Mouse (Mus musculus): ENCODE measurements around the gene B3galt1. TPM values are rescaled to one million over a fixed set of nuclear protein-coding genes. Genes with fewer than 3 reads are reported as not detected.

B3galt1 gene
- polyA plus RNA-seq, 1 experiment from 2014 or later, result 12.8 TPM

GRCm38 (mm10) chr2:68143292-68143691, 577.6 kb downstream of the B3galt1 start:
- WGBS, result 77% methylated on average over 2 of the region's 2 CpGs
- H3K9me3 ChIP-seq, result 0 out of 2 replicates have a peak, but pooled peaks cover 4% of the 10 kb centered on the region

DNA sequence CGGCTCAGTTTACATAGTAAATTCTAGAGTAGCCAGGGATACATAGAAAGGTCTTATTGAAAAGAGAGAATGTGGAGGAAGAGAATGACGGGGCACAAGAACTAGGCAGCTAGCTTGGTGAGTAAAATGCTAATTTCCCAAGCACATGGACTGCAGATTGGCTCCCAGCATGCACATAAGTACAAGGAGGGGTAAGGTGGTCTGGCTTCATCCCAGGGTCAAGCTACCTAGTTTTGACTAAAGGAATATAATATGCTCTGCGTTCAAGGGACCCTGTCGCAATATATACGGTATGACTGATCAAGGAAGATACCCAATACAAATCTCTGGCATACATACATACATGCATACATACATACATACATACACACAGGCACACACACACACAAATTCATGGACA, 594.1 kb downstream of the B3galt1 start:
- H3K9me3 ChIP-seq, result no peaks in the 10 kb centered on the region
- H3K27ac ChIP-seq, result no peak overlapping the region
- H3K27me3 ChIP-seq (ENCODE audit: insufficient read depth, poor library complexity, severe bottlenecking), result no peaks in the 10 kb centered on the region
- H3K36me3 ChIP-seq, result no peaks in the 10 kb centered on the region
- DNase-seq (ENCODE audit: low spot score), result no peak
- no peak overlapping the region for H3K4me3 ChIP-seq
- no peaks in the 10 kb centered on the region for H3K4me1 ChIP-seq (replicated peaks)
- whole genome bisulfite sequencing, result 86% methylated on average over 5 of the region's 5 CpGs

More at GRCm38 (mm10) chr2:68143292-68143691, 577.6 kb downstream of the B3galt1 start:
- Histone ChIP-seq H3K36me3 (no peaks in the 10 kb centered on the region), H3K4me3 (no peak overlapping the region), H3K27ac (no peak overlapping the region), H3K4me1 (replicated peaks) (0 out of 2 replicates have a peak, but pooled peaks cover 5% of the 10 kb centered on the region), H3K27me3 (ENCODE audit: insufficient read depth, poor library complexity, severe bottlenecking) (no peaks in the 10 kb centered on the region)
- no peak for DNase-seq (ENCODE audit: low spot score)

GRCm38 (mm10) chr2:68160566-68160965, 594.9 kb downstream of the B3galt1 start:
- WGBS, result 93% methylated on average over 2 of the region's 2 CpGs
- H3K9me3 ChIP-seq, result no peaks in the 10 kb centered on the region
- no peak for DNase-seq (ENCODE audit: low spot score)
- H3K4me1 ChIP-seq (replicated peaks), result no peaks in the 10 kb centered on the region
- H3K27ac ChIP-seq, result no peak overlapping the region
- H3K36me3 ChIP-seq, result no peaks in the 10 kb centered on the region
- H3K27me3 ChIP-seq (ENCODE audit: insufficient read depth, poor library complexity, severe bottlenecking), result no peaks in the 10 kb centered on the region
- H3K4me3 ChIP-seq, result no peak overlapping the region

DNA sequence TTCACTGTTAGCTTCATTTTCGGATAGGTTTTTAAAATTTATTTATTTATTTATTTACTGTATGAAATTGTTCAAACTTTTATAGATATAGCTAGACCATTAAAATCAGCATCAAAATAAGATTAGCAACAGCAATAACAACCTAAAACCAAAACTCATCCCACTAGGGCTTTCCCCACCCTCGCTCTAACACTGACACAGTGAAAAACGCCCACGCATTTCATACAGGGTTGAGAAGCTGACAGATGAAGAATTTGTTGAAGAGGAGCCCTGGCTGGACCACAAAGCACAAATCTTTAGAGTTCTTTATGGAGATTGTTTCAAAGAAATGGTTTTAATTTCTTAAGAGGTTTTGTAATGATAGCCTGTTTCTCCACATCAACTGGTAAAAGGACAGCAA, 596.3 kb downstream of the B3galt1 start:
- Histone ChIP-seq H3K9me3 (no peaks in the 10 kb centered on the region), H3K27me3 (ENCODE audit: insufficient read depth, poor library complexity, severe bottlenecking) (no peaks in the 10 kb centered on the region), H3K4me3 (no peak overlapping the region), H3K4me1 (replicated peaks) (no peaks in the 10 kb centered on the region), H3K36me3 (no peaks in the 10 kb centered on the region), H3K27ac (no peak overlapping the region)
- 85% methylated on average over 4 of the region's 4 CpGs for WGBS
- no peak for DNase-seq (ENCODE audit: low spot score)

- H3K9me3 ChIP-seq, result no peaks in the 10 kb centered on the region
- H3K4me1 ChIP-seq (replicated peaks), result 0 out of 2 replicates have a peak, but pooled peaks cover 5% of the 10 kb centered on the region
- no peak for DNase-seq (ENCODE audit: low spot score)
- WGBS, result 90% methylated on average over 10 of the region's 10 CpGs
- no peak overlapping the region for H3K4me3 ChIP-seq
- H3K27ac ChIP-seq, result no peak overlapping the region
- H3K36me3 ChIP-seq, result no peaks in the 10 kb centered on the region
- H3K27me3 ChIP-seq (ENCODE audit: insufficient read depth, poor library complexity, severe bottlenecking), result no peaks in the 10 kb centered on the region
Measured at GRCm38 (mm10) chr2:68171306-68171705, 605.6 kb downstream of the B3galt1 start.

Other genes starting within 250 kb of the B3galt1 start
- not detected in 2 replicates for gene Gm21830, start 152.1 kb upstream of the B3galt1 start, polyA plus RNA-seq (2016; fragmentation: Nextera tagmentation; extraction: Ambion mirVana)
- not detected in 2 replicates for gene Gm26727, start 132.7 kb upstream of the B3galt1 start, polyA plus RNA-seq (2016; fragmentation: Nextera tagmentation; extraction: Ambion mirVana)
- gene Xirp2, start 119.9 kb upstream of the B3galt1 start, polyA plus RNA-seq (2016; fragmentation: Nextera tagmentation; extraction: Ambion mirVana), result not detected in 2 replicates

Data from hindbrain, embryonic 10.5 days (tissue).